Mouse (Mus musculus) MEL (cell line): Measurements from ENCODE around the gene Aldh3b1. TPM values are rescaled to one million over a fixed set of nuclear protein-coding genes. Genes with fewer than 3 reads are reported as not detected.

Experiments
- DNase-seq: peaks from one replicate; pipeline ENCODE4 v3.0.0; 2011; ENCODE audit warnings: low read depth, low spot score
- H3K27ac ChIP-seq: 2 replicates; pipeline ENCODE4 v1.5.1; 2012; ENCODE audit warnings: low read depth, mild to moderate bottlenecking, control low read depth, low read length, moderate library complexity; ENCODE audit not compliant: control insufficient read depth
- H3K27me3 ChIP-seq, 2 experiments: fragments of 150-350 bp in 1 of 2; sonication (generic) in 1 of 2; 2 replicates each; pipeline ENCODE4 v1.6.1; 2012; ENCODE audit warnings: low read length in 2 of 2, mild to moderate bottlenecking in 2 of 2, improper control_type of control experiment in 1 of 2, moderate library complexity in 1 of 2; ENCODE audit not compliant: insufficient read depth in 2 of 2, control insufficient read depth in 1 of 2
- H3K36me3 ChIP-seq, 2 experiments: 2 replicates each; pipeline ENCODE4 v1.6.1; 2012 to 2014; ENCODE audit warnings: low read length in 2 of 2, improper control_type of control experiment in 1 of 2, inconsistent platforms in 1 of 2, mild to moderate bottlenecking in 1 of 2; ENCODE audit not compliant: insufficient read depth in 2 of 2, control insufficient read depth in 1 of 2
- H3K4me1 ChIP-seq, 2 experiments: fragments of 150-350 bp in 1 of 2; sonication (generic) in 1 of 2; 2 replicates each; pipeline ENCODE4 v1.6.1; 2012; ENCODE audit warnings: low read length in 2 of 2, improper control_type of control experiment in 1 of 2, mild to moderate bottlenecking in 1 of 2; ENCODE audit not compliant: insufficient read depth in 2 of 2, control insufficient read depth in 1 of 2
- H3K4me3 ChIP-seq, 2 experiments: fragments of 150-350 bp in 1 of 2; sonication (generic) in 1 of 2; 2 replicates each; pipeline ENCODE4 v1.5.1; 2012; ENCODE audit warnings: low read depth in 2 of 2, low read length in 2 of 2, mild to moderate bottlenecking in 2 of 2, moderate library complexity in 2 of 2, control low read depth in 1 of 2, improper control_type of control experiment in 1 of 2; ENCODE audit not compliant: control insufficient read depth in 1 of 2, insufficient read depth in 1 of 2
- H3K79me2 ChIP-seq: 2 replicates; pipeline ENCODE4 v1.6.1; 2012; ENCODE audit warnings: mild to moderate bottlenecking, low read length, moderate library complexity; ENCODE audit not compliant: control insufficient read depth, poor library complexity, insufficient read depth
- H3K9ac ChIP-seq: 2 replicates; pipeline ENCODE4 v1.6.1; 2012; ENCODE audit warnings: low read depth, mild to moderate bottlenecking, control low read depth, low read length, moderate library complexity; ENCODE audit not compliant: control insufficient read depth, poor library complexity, severe bottlenecking
- H3K9me3 ChIP-seq: fragments of 150-350 bp; sonication (generic); replicated peaks from 2 replicates; pipeline ENCODE4 v1.6.1; 2012; ENCODE audit warnings: mild to moderate bottlenecking, low read length, improper control_type of control experiment, moderate library complexity; ENCODE audit not compliant: insufficient read depth
- CHD1 ChIP-seq: IDR thresholded peaks from 2 replicates; pipeline ENCODE4 v1.6.1; 2012; ENCODE audit warnings: low read depth, mild to moderate bottlenecking, inconsistent platforms, low read length, improper control_type of control experiment
- CTCF ChIP-seq, 3 experiments: IDR thresholded peaks in 2 of 3; conservative IDR thresholded peaks in 1 of 3; 2 replicates each; pipeline ENCODE4 v1.5.1; 2011 to 2012; ENCODE audit warnings: low read length in 3 of 3, low read depth in 2 of 3, mild to moderate bottlenecking in 2 of 3, improper control_type of control experiment in 1 of 3, inconsistent platforms in 1 of 3, mixed read lengths in 1 of 3, moderate library complexity in 1 of 3; ENCODE audit not compliant: control insufficient read depth in 1 of 3, insufficient read depth in 1 of 3, poor library complexity in 1 of 3, severe bottlenecking in 1 of 3
- EP300 ChIP-seq, 2 experiments: IDR thresholded peaks; 2 replicates each; pipeline ENCODE4 v1.6.1; 2011; ENCODE audit warnings: improper control_type of control experiment in 2 of 2, low read length in 2 of 2, low read depth in 1 of 2, mild to moderate bottlenecking in 1 of 2
- GABPA ChIP-seq: IDR thresholded peaks from 2 replicates; pipeline ENCODE4 v1.6.1; 2012; ENCODE audit warnings: low read depth, mild to moderate bottlenecking, inconsistent platforms, low read length, improper control_type of control experiment, moderate library complexity
- GATA1 ChIP-seq: IDR thresholded peaks from 2 replicates; pipeline ENCODE4 v1.6.1; 2011; ENCODE audit warnings: low read depth, low read length, improper control_type of control experiment
- KAT2A ChIP-seq: conservative IDR thresholded peaks from 2 replicates; pipeline ENCODE4 v1.6.1; 2012; ENCODE audit warnings: low read depth, low read length, improper control_type of control experiment, inconsistent platforms
- MAFK ChIP-seq: IDR thresholded peaks from 2 replicates; pipeline ENCODE4 v1.6.1; 2011; ENCODE audit warnings: low read depth, mild to moderate bottlenecking, low read length, improper control_type of control experiment, borderline replicate concordance
- MAZ ChIP-seq: IDR thresholded peaks from 2 replicates; pipeline ENCODE4 v1.6.1; 2012; ENCODE audit warnings: low read depth, mild to moderate bottlenecking, inconsistent platforms, low read length, improper control_type of control experiment
- MXI1 ChIP-seq: IDR thresholded peaks from 2 replicates; pipeline ENCODE4 v1.6.1; 2011; ENCODE audit warnings: mild to moderate bottlenecking, low read depth, low read length, improper control_type of control experiment
- NELFE ChIP-seq: IDR thresholded peaks from 2 replicates; pipeline ENCODE4 v1.6.1; 2011; ENCODE audit warnings: low read depth, low read length, improper control_type of control experiment
- NRF1 ChIP-seq: IDR thresholded peaks from 2 replicates; pipeline ENCODE4 v1.6.1; 2014; ENCODE audit warnings: low read depth, mild to moderate bottlenecking, inconsistent platforms, low read length, improper control_type of control experiment, moderate library complexity; ENCODE audit not compliant: poor library complexity, insufficient read depth, severe bottlenecking
- POLR2A ChIP-seq, 2 experiments: IDR thresholded peaks; 2 replicates each; pipeline ENCODE4 v1.6.1; 2011 to 2012; ENCODE audit warnings: low read length in 2 of 2, mild to moderate bottlenecking in 2 of 2, control low read depth in 1 of 2, improper control_type of control experiment in 1 of 2, low read depth in 1 of 2, moderate library complexity in 1 of 2; ENCODE audit not compliant: control insufficient read depth in 1 of 2, insufficient read depth in 1 of 2, poor library complexity in 1 of 2
- POLR2AphosphoS5 ChIP-seq: IDR thresholded peaks from 2 replicates; pipeline ENCODE4 v1.6.1; 2012; ENCODE audit warnings: low read depth, borderline replicate concordance, mild to moderate bottlenecking, inconsistent platforms, low read length, moderate library complexity, mixed read lengths
- RAD21 ChIP-seq: IDR thresholded peaks from 2 replicates; pipeline ENCODE4 v1.6.1; 2011; ENCODE audit warnings: mild to moderate bottlenecking, low read depth, low read length, improper control_type of control experiment
- RCOR1 ChIP-seq: IDR thresholded peaks from 2 replicates; pipeline ENCODE4 v1.6.1; 2012; ENCODE audit warnings: low read depth, mild to moderate bottlenecking, inconsistent platforms, low read length, improper control_type of control experiment
- SIN3A ChIP-seq: IDR thresholded peaks from 2 replicates; pipeline ENCODE4 v1.6.1; 2012; ENCODE audit warnings: low read length, improper control_type of control experiment, inconsistent platforms
- SMC3 ChIP-seq: IDR thresholded peaks from 2 replicates; pipeline ENCODE4 v1.6.1; 2011; ENCODE audit warnings: low read depth, low read length, improper control_type of control experiment
- TAL1 ChIP-seq: IDR thresholded peaks from 2 replicates; pipeline ENCODE4 v1.6.1; 2012; ENCODE audit warnings: mild to moderate bottlenecking, inconsistent platforms, low read length, moderate library complexity, mixed read lengths
- TBP ChIP-seq: IDR thresholded peaks from 2 replicates; pipeline ENCODE4 v1.8.0; 2011; ENCODE audit warnings: low read depth, low read length, improper control_type of control experiment
- TCF12 ChIP-seq: IDR thresholded peaks from 2 replicates; pipeline ENCODE4 v1.6.1; 2014; ENCODE audit warnings: low read depth, mild to moderate bottlenecking, inconsistent platforms, low read length, improper control_type of control experiment, moderate library complexity
- UBTF ChIP-seq: IDR thresholded peaks from 2 replicates; pipeline ENCODE4 v1.6.1; 2012; ENCODE audit warnings: low read depth, mild to moderate bottlenecking, inconsistent platforms, low read length, improper control_type of control experiment, moderate library complexity, borderline replicate concordance; ENCODE audit not compliant: insufficient read depth
- USF1 ChIP-seq: IDR thresholded peaks from 2 replicates; pipeline ENCODE4 v1.6.1; 2014; ENCODE audit warnings: low read depth, mild to moderate bottlenecking, inconsistent platforms, low read length, improper control_type of control experiment, moderate library complexity
- USF2 ChIP-seq, 2 experiments: IDR thresholded peaks; 2 replicates each; pipeline ENCODE4 v1.6.1; 2011 to 2012; ENCODE audit warnings: improper control_type of control experiment in 2 of 2, low read length in 2 of 2, borderline replicate concordance in 1 of 2, inconsistent platforms in 1 of 2, low read depth in 1 of 2, mild to moderate bottlenecking in 1 of 2; ENCODE audit not compliant: insufficient read depth in 1 of 2
- ZC3H11A ChIP-seq: IDR thresholded peaks from 2 replicates; pipeline ENCODE4 v1.6.1; 2012; ENCODE audit warnings: low read depth, mild to moderate bottlenecking, inconsistent platforms, low read length, improper control_type of control experiment
- ZKSCAN1 ChIP-seq: IDR thresholded peaks from 2 replicates; pipeline ENCODE4 v1.6.1; 2012; ENCODE audit warnings: low read depth, mild to moderate bottlenecking, inconsistent platforms, low read length, improper control_type of control experiment, moderate library complexity
- polyA plus RNA-seq, 2 experiments: library from polyadenylated mRNA; stranded (reverse) in 1 of 2; unstranded in 1 of 2; fragments of >175 nt in 1 of 2; fragments of >200 nt in 1 of 2; gene quantifications; 2 replicates each; pipeline versions ENCODE4 v1.2.1 to v1.2.4; 2012; ENCODE audit warnings: low replicate concordance in 2 of 2, low read depth in 1 of 2; ENCODE audit not compliant: insufficient read length in 2 of 2, insufficient read depth in 1 of 2, missing spikeins in 1 of 2
- total RNA-seq: library from RNA; depleted of rRNA; stranded (reverse); fragments of 300-350 nt; gene quantifications from 2 replicates; pipeline ENCODE4 v1.2.3, GENCODE M21; 2012

Aldh3b1 gene
- total and polyA plus RNA-seq, 3 experiments = 0.08 to 0.10 TPM; not detected in 1

DNA sequence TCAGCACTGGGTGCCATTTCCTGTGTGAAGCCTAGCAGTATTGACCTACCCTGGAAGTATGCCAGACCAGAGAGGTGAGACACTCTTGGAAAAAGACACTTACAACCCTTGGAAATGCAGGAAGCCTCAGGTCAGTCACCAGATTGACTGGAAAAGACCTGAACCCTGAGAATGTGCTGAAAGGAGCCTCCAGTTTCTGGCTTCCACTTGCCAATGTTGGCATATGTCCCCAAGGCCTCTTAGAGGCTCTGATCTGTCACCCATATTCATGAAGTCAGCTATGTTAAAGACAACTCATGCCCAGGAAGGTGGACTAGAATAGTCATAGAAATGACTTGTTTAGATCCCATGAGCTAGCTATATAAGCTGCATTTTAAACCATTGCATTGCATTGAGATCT is 58.1 kb downstream of the Aldh3b1 start:
- no peak for DNase-seq
- Histone ChIP-seq H3K27me3 (no peaks in the 10 kb centered on the region), H3K4me3 (no peak overlapping the region), H3K79me2 (no peaks in the 10 kb centered on the region), H3K36me3 (no peaks in the 10 kb centered on the region), H3K9me3 (no peaks in the 10 kb centered on the region), H3K4me1 (no peaks in the 10 kb centered on the region), H3K9ac (no peak overlapping the region), H3K27ac (no peak overlapping the region)
- no peak for TF ChIP-seq TCF12
- TF ChIP-seq MAZ = no peak
- no peak for TF ChIP-seq NRF1
- no peak for TF ChIP-seq NELFE
- TF ChIP-seq EP300 (IDR thresholded peaks at IDR 0.05; ENCODE audit: low read depth in 1 of 2, low read length in 2 of 2) = no peak
- TF ChIP-seq CTCF (IDR thresholded peaks at IDR 0.05 in 2 of 3, conservative IDR thresholded peaks at IDR 0.05 in 1 of 3; ENCODE audit: control insufficient read depth in 1 of 3, insufficient read depth in 1 of 3, low read depth in 2 of 3, low read length in 3 of 3, poor library complexity in 1 of 3, severe bottlenecking in 1 of 3) = no peak
- no peak for TF ChIP-seq UBTF
- TF ChIP-seq SIN3A = no peak
- no peak for TF ChIP-seq SMC3
- TF ChIP-seq ZC3H11A = no peak
- no peak for TF ChIP-seq USF2 (IDR thresholded peaks at IDR 0.05; ENCODE audit: borderline replicate concordance in 1 of 2, insufficient read depth in 1 of 2, low read depth in 1 of 2, low read length in 2 of 2)
- no peak for TF ChIP-seq TBP

DNA sequence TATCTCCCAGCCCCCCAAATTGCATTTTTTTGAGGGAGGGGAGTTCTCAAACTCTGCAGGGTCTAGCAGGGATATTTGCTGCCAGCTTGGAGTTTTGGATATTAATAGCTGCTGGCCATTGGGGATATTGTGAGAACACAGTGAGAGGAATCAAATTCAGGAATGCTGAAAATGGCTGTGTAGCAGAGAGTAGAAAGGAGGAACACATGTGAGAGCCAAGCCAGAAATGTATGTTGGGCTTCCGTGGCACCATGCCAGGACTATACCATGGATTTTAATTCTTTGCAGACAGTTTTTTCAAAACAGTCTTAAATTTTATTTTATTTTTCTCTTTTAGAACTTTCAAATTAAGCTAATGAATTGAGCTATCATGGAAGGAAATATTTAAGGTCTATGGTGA is 61.3 kb downstream of the Aldh3b1 start:
- peak; percentile 32 for DNase-seq
- Histone ChIP-seq H3K4me3 (no peak overlapping the region), H3K9ac (no peak overlapping the region), H3K79me2 (no peaks in the 10 kb centered on the region), H3K27ac (no peak overlapping the region), H3K27me3 (no peaks in the 10 kb centered on the region), H3K4me1 (no peaks in the 10 kb centered on the region), H3K9me3 (no peaks in the 10 kb centered on the region), H3K36me3 (no peaks in the 10 kb centered on the region; a peak in 2 of 4 replicates)
- TF ChIP-seq ZC3H11A (no peak), CTCF (IDR thresholded peaks at IDR 0.05 in 2 of 3, conservative IDR thresholded peaks at IDR 0.05 in 1 of 3; ENCODE audit: control insufficient read depth in 1 of 3, insufficient read depth in 1 of 3, low read depth in 2 of 3, low read length in 3 of 3, poor library complexity in 1 of 3, severe bottlenecking in 1 of 3) (no peak), GABPA (no peak), MAFK (no peak)

DNA sequence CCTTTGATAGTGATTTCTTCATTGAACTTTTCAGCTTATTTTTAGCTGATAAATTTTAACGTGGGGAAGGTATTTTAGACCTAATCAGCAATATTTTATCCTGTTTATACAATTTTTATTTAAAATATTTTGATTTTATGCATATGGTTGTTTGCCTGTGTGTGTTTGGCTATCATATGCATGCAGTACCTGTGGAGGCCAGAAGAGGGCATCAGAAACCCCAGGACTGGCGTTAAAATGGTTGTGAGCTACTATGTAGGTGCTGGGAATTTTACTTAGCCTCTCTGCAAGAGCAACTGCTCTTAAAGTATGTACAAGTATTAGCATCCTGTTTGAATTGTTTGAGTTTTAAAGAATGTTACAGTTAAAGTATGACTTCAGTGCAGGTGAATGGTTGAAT is 64.6 kb downstream of the Aldh3b1 start:
- H3K79me2 ChIP-seq = no peaks in the 10 kb centered on the region; the same call in 1 of the 2 replicates
- no peak overlapping the region for H3K9ac ChIP-seq
- no peaks in the 10 kb centered on the region for H3K4me1 ChIP-seq
- DNase-seq = peak; percentile 48
- peaks cover 0 to 2% of the 10 kb centered on the region in 2 experiments; a peak in 3 of 4 replicates for H3K36me3 ChIP-seq
- no peaks in the 10 kb centered on the region for H3K27me3 ChIP-seq
- no peak overlapping the region for H3K4me3 ChIP-seq
- no peaks in the 10 kb centered on the region for H3K9me3 ChIP-seq
- no peak overlapping the region for H3K27ac ChIP-seq
- TF ChIP-seq USF1 (no peak), POLR2A (IDR thresholded peaks at IDR 0.05; ENCODE audit: control insufficient read depth in 1 of 2, insufficient read depth in 1 of 2, low read depth in 1 of 2, low read length in 2 of 2, poor library complexity in 1 of 2) (no peak), POLR2AphosphoS5 (no peak), RAD21 (peak; percentile 21), ZKSCAN1 (no peak), GATA1 (no peak), ZC3H11A (no peak), CHD1 (no peak), RCOR1 (no peak), TAL1 (no peak), NRF1 (no peak), MXI1 (no peak), MAFK (no peak), SMC3 (peak; percentile 39; the same call in 1 of the 2 replicates), KAT2A (no peak), SIN3A (no peak), GABPA (no peak)
